Mouse (Mus musculus): ENCODE results near the gene Gm10065. TPM values are rescaled to one million over a fixed set of nuclear protein-coding genes. Genes with fewer than 3 reads are reported as not detected.
A peak's percentile ranks its signal among the peaks of the same experiment; 100 is the strongest.

The Gm10065 gene
- polyA plus RNA-seq, 1 experiment from 2014 or later = not detected

MicroRNA genes within 50 kb of the gene (microRNA counts, 519-probe panel; counts per million panel counts)
- 2,600 counts per million, percentile 55 among the panel's probes with 10 or more counts for microRNA mmu-miR-1896

Small RNA genes lying within 50 kb of the gene (microRNA-seq; reads per million reads assigned to microRNA genes)
- gene Mir1896 = not detected

Other genes with a start within 250 kb of the Gm10065 start
- gene Gpx5, start 186.7 kb downstream of the Gm10065 start, polyA plus RNA-seq (2015; fragmentation: Nextera tagmentation; extraction: Ambion mirVana) = not detected in 2 replicates
- 5.2 and 6.1 TPM in 2 replicates for gene Gpx6, start 167.3 kb downstream of the Gm10065 start, polyA plus RNA-seq (2015; fragmentation: Nextera tagmentation; extraction: Ambion mirVana)
- not detected in 2 replicates for gene Olfr1367, start 132.5 kb downstream of the Gm10065 start, polyA plus RNA-seq (2015; fragmentation: Nextera tagmentation; extraction: Ambion mirVana)
- 12.4 and 12.7 TPM in 2 replicates for gene Zscan12, start 116.6 kb downstream of the Gm10065 start, polyA plus RNA-seq (2015; fragmentation: Nextera tagmentation; extraction: Ambion mirVana)
- 82.5 and 84.2 TPM in 2 replicates for gene Zkscan3, start 76.7 kb downstream of the Gm10065 start, polyA plus RNA-seq (2015; fragmentation: Nextera tagmentation; extraction: Ambion mirVana)
- gene Pgbd1, start 38.4 kb downstream of the Gm10065 start, polyA plus RNA-seq (2015; fragmentation: Nextera tagmentation; extraction: Ambion mirVana) = 3.6 and 3.9 TPM in 2 replicates
- 32.6 and 37.0 TPM in 2 replicates for gene Zscan26, start 25.7 kb downstream of the Gm10065 start, polyA plus RNA-seq (2015; fragmentation: Nextera tagmentation; extraction: Ambion mirVana)
- gene Nkapl, start 10.9 kb downstream of the Gm10065 start, polyA plus RNA-seq (2015; fragmentation: Nextera tagmentation; extraction: Ambion mirVana) = 2.0 and 2.9 TPM in 2 replicates
- gene Zkscan4, start 534 bp downstream of the Gm10065 start, polyA plus RNA-seq (2015; fragmentation: Nextera tagmentation; extraction: Ambion mirVana) = 3.5 and 4.0 TPM in 2 replicates
- 0.10 and 0.42 TPM in 2 replicates for gene AK157302, start 15.8 kb upstream of the Gm10065 start, polyA plus RNA-seq (2015; fragmentation: Nextera tagmentation; extraction: Ambion mirVana)
- 5.1 and 9.2 TPM in 2 replicates for gene Gm11273, start 22.0 kb upstream of the Gm10065 start, polyA plus RNA-seq (2015; fragmentation: Nextera tagmentation; extraction: Ambion mirVana)
- 6.4 and 6.7 TPM in 2 replicates for gene Zkscan8, start 51.7 kb upstream of the Gm10065 start, polyA plus RNA-seq (2015; fragmentation: Nextera tagmentation; extraction: Ambion mirVana)
- 0.13 and 0.21 TPM in 2 replicates for gene Olfr1366, start 63.4 kb upstream of the Gm10065 start, polyA plus RNA-seq (2015; fragmentation: Nextera tagmentation; extraction: Ambion mirVana)
- gene Olfr1535, start 80.5 kb upstream of the Gm10065 start, polyA plus RNA-seq (2015; fragmentation: Nextera tagmentation; extraction: Ambion mirVana) = not detected in 2 replicates
- not detected in 2 replicates for gene Olfr1364, start 102.3 kb upstream of the Gm10065 start, polyA plus RNA-seq (2015; fragmentation: Nextera tagmentation; extraction: Ambion mirVana)
- gene Olfr1362, start 134.6 kb upstream of the Gm10065 start, polyA plus RNA-seq (2015; fragmentation: Nextera tagmentation; extraction: Ambion mirVana) = not detected in 2 replicates
- not detected in 2 replicates for gene Olfr11, start 163.1 kb upstream of the Gm10065 start, polyA plus RNA-seq (2015; fragmentation: Nextera tagmentation; extraction: Ambion mirVana)
- gene Olfr1361, start 183.9 kb upstream of the Gm10065 start, polyA plus RNA-seq (2015; fragmentation: Nextera tagmentation; extraction: Ambion mirVana) = not detected in 2 replicates
- gene Olfr1360, start 198.0 kb upstream of the Gm10065 start, polyA plus RNA-seq (2015; fragmentation: Nextera tagmentation; extraction: Ambion mirVana) = not detected in 2 replicates
- gene Olfr1359, start 218.7 kb upstream of the Gm10065 start, polyA plus RNA-seq (2015; fragmentation: Nextera tagmentation; extraction: Ambion mirVana) = not detected in 2 replicates
- 1.6 and 4.5 TPM in 2 replicates for gene Hist1h2bl, start 236.7 kb upstream of the Gm10065 start, polyA plus RNA-seq (2015; fragmentation: Nextera tagmentation; extraction: Ambion mirVana)
- 29.5 and 35.5 TPM in 2 replicates for gene Hist1h2ai, start 237.0 kb upstream of the Gm10065 start, polyA plus RNA-seq (2015; fragmentation: Nextera tagmentation; extraction: Ambion mirVana)
- gene Hist1h3h, start 238.2 kb upstream of the Gm10065 start, polyA plus RNA-seq (2015; fragmentation: Nextera tagmentation; extraction: Ambion mirVana) = 14.2 and 15.6 TPM in 2 replicates
- gene Hist1h2bm, start 242.6 kb upstream of the Gm10065 start, polyA plus RNA-seq (2015; fragmentation: Nextera tagmentation; extraction: Ambion mirVana) = 4.6 and 5.2 TPM in 2 replicates

All from kidney, embryonic 15.5 days (tissue).